Mouse (Mus musculus): ENCODE results near the gene Lmntd1.

Gene Lmntd1

DNA sequence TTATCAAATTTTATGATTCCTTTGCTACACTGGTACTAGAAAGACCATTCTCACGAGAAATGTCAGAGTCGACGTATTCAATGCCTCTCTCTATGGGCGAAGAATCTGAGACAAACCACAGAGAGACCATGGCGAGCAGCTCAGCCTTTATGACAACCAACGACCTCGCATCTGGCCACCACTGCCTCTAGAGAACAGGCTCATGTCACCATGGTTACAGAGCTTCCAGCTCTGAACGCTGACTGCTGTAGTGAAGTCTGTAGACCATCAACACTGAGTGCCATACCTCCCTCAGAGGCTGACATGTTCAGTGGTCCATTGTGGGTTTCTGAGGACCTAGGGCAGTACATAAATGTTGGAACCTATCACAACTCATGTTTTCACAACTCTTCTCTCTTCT lies 180.2 kb downstream of the Lmntd1 start:
- DNase-seq (ENCODE audit: low read depth, low spot score) = no peak

DNA sequence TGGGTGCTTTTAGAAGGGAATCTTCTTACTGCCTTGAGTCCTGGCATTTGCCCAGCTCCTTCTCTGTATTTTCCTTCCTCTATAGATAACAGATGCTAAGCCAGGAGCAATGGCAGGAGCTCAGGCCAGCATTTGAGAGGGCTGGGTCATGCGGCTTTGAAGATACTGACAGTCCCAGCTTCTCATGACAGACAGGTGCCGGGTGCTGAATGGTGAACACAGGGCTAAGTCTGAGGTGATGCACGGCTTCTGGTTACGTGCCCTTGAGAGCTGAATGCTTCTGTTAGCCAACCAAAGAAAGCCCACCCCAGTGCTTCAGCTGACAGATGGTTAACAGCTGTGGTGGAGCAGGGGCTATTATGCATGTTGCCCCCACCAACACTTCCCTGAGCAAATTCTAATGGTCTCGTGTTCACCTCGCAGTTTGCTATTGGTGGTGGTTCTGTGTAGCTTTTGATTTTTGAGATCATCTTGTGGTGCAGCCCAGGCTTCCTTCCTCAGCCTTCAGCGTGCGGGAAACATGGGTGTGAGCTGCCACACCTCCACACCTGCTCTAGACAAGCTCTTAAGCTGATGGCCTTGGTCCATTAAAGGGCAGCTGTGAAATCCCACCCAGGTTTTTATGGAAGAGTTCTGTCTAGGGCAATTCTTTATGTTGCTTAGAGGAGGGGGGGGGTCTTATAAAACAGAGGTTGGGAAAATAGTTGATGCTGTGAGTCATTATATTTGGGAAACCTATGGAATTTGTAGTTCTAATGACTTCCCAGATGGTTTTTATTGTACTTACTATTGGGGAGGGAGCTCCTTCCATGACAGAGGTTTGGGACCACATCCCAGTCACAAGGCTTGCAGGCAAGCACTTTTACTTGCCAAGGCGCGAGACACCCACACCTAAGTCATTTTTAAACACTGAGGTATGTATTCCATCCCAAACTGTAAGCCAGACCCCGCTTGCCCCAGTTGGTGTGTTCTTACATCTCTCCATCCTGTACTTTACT lies 181.1 kb downstream of the Lmntd1 start:
- DNase-seq (ENCODE audit: low read depth, low spot score) = no peak

DNA sequence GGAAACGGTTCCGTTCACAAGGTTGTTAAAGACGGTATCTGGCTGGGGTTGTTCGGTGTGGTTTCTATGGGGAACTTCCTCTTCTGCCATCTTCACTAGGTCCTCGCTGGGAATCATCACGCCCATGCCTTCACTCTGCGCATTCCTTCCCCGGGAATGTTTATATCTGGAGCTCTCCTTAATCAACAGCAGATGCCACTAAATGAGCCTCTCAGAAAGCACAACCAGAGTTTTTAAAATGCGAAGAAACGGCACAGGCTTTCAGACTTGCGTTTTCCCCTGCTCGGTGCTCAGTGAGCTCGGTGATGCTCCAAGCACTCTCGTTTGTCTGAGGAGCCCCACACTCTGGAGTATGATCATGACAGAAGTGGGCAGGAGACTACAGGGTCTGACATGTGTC lies 182.4 kb downstream of the Lmntd1 start:
- no peak for DNase-seq (ENCODE audit: low read depth, low spot score)

DNA sequence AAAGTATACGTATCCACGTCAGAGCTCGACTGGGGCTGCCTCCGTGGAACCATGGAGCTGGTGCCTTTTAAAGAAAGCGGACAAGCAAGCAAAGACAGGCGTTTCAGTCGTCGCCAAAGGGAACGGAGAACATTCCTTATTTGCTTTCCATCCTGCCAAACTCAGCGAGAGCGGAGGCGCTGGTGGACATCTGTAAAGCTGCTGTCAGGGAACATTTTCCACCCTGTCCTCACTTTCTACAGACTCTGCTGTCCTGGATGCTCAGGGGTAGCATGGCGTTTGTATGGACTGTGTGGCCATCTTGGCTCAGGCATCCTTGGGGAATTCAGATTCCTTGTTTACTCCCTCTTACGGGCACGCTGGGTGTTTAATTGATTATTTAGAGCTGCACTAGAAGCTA lies 186.7 kb downstream of the Lmntd1 start:
- DNase-seq (ENCODE audit: low read depth, low spot score) = no peak

DNA sequence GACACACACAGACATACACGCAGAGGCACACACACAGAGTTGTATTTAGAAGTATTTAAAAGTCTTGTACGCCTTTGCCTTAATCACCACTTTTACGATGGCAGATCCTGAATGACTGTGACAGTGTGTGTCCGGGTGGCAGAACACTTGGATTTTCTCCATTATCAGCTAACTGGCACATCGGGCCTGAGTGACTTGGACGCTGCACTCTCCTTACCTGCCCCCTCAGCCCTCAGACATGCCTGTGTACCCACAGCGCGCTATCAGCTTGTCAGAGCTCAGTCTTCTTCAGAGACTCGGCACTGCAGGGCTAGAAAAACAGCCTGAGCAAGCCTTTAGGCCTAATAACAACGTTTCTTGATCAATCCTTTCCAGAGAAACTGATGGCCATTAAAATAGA lies 187.6 kb downstream of the Lmntd1 start:
- no peak for DNase-seq (ENCODE audit: low read depth, low spot score)

DNA sequence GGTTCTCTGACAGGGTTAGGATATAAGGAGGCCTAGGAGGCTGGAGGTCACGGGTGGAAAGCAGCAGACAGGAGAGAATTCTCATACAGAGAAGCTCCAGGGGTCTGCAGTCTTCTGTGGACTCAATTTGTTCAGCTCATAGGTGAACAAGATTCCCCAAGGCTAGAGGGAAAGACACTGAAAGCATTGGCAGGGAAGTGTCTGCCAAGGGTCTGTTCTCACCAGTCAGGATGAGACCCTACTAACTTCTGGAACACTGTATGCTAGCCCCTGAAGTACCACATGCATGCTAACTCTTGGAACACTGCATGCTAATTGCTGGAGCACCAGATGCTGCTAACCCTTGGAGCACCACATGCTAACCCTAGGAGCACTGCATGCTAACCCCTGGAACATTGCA lies 190.0 kb downstream of the Lmntd1 start:
- DNase-seq (ENCODE audit: low read depth, low spot score) = no peak

DNA sequence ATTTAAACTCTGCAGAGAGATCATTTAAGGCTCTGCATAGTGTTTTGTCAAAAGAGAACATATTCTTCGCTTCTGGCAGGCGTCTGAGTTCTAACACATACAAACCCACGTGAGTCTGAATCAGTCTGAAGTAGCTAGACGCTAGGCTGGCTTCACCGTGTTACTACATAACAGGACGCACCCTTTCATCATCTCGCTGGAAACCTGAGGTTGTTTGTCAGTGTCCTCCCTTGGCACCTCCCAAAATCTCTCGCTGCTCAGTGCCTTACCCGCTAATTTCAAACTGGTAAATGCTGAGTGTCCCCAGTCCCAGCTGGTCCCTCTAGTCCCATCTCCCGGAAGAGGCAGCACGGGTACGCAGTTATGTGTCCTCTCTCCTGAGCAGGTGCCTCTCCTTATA lies 190.6 kb downstream of the Lmntd1 start:
- DNase-seq (ENCODE audit: low read depth, low spot score) = no peak

DNA sequence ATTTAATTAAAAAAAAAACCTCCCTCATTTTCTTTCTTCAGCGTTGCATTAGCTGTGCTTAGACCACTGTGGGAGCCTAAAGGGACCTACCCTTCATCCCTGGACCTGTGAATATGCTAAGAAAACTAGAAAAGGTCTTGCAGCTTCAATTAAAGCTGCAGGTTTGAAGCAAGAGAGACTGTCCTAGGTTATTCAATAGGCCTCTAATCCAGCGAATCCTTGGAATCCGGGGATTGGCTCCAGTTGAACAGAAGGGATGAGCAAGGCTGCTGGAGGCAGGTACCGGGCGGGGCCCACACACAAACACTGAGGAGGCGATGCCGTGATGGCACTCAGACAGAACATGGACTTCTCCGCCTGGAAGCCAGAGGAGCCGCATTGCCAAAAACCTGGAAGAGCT lies 192.5 kb downstream of the Lmntd1 start:
- DNase-seq (ENCODE audit: low read depth, low spot score) = no peak

DNA sequence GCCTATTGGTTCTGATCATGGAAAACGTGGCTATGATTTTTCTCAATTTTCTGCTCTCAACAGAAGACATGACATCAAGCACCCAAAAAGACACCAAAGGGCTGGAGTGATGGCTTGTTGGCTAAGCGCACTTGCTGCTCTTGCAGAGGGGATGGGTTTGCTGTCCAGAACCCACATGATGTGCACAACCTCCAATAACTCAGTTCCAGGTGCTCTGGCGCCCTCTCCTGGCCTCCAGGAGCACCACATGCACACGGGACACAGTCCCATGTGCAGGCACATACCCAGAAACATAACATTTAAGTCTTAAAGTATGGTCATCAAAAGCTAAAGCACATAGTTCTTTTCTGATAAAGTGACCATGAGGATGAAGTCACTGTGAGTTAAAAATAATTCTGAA lies 193.7 kb downstream of the Lmntd1 start:
- no peak for DNase-seq (ENCODE audit: low read depth, low spot score)

DNA sequence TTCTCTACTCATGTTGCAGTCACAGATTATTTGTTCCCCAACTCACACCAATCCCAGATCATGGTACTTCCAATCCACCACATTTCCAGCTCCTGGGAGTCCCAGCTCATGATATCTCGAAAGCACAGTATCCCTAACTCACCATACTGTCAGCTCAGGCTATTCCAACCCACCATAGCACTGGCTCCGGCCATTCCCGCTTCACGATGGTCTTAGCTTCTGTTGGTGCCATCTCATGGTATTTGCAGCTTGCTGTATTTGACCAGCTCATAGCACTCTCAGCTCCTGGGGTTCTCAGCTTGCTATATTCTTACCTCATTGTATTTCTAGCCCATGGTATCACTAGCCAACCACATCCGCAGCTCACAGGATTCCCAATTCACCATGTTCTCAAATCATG lies 195.3 kb downstream of the Lmntd1 start:
- DNase-seq (ENCODE audit: low read depth, low spot score) = no peak

DNA sequence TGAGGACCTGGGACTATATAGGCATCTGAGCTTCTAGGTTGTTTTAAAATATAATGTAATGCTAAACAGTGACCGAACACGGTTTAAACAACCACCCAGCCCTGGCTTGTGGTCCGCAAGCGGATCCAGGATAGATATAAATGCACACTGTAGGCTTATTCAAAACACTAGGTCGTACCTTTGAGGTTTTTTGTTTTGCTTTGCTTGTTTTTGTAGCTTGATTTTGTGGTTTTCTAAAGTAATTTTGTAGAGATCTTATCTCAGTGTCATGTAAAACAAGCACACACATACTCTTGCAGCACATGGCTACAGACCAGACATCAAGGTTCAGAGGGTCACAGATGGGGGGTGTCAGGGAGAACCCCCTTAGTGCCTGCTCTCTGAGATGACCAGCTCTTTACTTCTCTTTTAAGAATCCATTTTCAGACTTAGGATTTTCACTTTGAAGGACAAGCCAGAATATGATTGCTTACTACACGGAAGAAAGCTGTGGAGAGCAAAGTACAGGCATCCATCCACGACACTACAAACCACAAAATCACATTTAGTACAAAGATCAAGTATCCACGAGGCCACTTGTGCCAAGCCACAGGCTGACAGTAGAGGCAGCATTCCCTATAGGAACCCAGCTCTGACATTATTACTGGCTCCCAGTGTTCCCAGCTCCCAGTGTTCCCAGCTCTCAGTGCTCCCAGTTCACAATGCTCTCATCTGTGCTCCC lies 196.2 kb downstream of the Lmntd1 start:
- DNase-seq (ENCODE audit: low read depth, low spot score) = no peak

DNA sequence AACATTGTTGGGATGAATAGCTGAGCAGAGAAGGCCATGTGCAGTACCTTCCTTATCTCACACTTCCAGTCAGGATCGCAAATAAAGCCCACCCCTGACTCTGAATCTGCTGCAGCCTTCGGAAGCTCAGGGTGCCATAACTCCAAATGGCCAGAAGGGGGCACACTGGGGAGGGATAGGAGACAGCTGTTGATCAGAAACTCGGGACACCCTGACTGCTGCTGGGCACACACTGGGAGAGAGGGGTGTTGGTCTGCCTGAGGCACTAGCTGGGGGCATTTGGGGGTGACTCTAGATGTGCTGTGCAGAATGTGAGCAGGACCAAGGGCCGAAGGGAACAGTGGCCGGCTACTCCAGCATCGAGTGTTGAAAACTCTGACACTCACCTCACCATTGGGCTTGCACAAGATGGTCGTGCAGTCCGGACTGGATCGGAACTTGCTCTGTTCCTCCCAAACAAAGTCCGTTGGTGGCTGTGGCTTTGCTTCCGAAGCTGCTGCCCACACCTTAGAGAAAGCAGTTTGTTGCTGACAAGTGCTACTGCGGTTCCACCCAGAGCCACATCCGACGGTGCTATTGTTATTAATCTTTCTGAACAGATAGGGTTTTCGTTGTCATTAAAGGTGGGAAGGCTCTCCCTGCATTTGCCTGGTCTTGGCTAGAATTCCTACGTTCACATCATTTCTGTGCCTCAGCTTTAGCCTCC lies 197.0 kb downstream of the Lmntd1 start:
- peak; percentile 81 for DNase-seq (ENCODE audit: low read depth, low spot score)

DNA sequence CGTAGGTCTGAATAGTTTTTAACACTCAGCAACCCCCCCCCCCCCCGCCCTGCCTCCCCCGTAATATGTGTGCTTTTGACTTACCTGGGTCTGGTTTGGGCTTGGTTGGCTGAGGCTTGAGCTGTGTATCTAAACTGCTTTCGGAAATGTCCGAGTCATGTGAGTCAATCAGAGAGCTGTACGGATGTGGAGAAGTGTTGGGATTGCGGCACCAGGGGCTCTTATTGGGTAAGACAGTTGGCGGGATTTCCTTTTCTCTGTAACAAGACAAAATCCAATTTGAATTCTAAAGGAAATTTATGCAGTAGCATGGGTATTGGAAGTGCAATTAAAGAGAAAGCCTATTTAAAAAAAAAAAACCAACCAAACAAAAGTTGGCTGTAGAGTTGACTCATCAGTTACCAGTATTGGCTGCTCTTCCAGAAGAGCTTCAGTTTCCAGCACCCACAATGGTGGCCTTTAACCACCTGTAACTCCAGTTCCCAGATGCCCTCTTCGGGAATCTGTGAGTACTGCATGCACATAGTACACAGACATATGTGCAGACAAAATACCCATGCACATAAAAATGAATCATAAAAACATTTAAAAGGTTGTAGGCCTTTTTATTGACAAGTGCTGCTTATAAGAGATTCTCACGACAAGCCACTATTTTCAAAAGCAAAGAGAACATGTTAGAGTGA lies 209.6 kb downstream of the Lmntd1 start:
- DNase-seq (ENCODE audit: low read depth, low spot score) = peak; percentile 66

DNA sequence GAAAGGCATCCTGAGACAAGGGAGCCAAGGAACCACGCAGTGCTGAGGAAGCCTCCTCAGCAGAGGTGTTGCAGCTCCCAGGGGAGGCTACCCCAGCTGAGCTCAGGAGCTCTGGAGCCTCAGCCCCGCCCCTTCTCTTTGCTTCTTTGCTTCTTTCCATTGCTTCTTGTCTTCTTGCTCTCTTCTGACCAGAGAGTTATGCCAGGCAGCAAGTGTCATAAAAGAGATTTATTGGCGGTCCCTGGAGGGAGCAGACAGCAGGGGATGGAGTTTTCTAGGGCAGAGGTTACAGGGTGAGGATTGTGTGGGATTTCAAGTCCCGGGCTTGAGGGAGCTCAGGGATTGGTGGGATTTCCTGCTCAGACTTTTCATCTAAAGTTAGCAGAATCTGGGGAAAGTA lies 213.0 kb downstream of the Lmntd1 start:
- no peak for DNase-seq (ENCODE audit: low read depth, low spot score)

DNA sequence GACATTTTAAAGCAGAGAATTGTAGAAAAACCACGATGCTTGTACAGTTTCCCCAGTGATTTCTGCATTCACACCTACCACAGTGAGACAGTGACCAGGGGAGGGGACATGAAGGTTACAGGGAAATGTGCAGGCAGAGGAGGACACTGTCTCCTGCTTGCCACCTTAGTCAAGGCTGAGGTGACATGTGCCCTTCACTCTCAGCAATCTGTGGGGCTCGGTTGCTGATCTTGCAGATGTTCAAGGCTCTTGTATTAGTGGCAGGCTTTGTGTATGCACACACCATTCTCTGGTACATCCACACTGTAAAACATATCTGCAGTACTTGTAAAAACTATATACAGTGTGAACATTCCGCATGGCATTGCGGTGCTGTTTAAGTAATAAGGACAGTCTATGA lies 216.2 kb downstream of the Lmntd1 start:
- no peak for DNase-seq (ENCODE audit: low read depth, low spot score)

DNA sequence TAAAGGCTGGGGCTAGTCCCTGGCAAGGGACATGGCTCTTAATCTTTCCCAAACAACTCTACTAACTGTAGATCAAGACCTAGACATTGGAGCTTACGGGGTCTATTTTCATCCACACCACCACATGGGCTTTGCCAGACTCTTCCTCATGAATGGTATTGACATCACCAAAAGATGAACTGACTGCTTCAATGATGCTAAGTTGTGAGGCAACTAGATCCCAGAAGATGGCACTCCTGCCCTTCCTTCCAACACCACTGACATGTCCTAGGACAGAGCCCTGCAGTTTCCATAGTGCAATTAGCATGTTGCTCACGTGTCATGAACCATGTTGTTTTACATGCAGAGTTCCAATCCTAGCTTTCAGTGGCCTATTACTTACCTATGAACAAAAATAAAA lies 217.6 kb downstream of the Lmntd1 start:
- no peak for DNase-seq (ENCODE audit: low read depth, low spot score)

DNA sequence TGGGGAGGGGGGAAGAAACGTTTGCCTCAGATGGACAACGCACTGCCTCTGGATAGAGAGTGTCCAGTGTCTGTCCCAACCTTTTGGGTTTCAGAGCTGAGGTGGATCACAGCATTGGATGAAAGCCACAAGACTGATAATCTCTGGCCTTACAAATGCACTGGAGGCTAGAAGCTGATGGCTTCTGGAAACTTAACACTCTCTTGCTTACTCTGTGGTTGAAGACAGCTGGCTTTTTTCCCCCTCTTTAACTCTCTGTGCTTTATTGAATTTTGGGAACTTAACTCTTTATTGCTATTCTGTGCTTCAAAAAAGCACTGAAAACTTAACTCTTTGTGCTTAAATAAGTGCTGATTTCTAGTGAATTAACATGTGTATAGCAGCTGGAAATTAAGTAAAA lies 223.7 kb downstream of the Lmntd1 start:
- no peak for DNase-seq (ENCODE audit: low read depth, low spot score)

DNA sequence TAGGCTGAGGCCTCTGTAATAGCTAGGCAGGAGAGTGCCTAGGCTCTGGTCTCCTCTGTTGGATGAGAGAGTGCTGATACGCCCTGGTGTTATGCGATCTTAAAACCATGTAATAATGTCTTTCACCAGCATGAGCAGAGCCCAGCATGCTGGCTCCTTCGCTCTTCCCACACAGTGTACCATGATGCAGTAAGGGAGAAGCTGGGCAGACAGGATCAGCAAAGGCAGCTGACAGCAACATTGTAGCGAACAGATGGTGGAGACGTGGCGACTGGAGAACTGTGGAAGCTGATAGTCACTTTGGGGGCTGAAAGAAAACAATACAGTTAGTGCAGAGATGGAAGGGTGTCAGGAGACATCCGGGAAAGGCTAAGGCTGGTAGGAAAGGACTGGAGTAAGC lies 224.2 kb downstream of the Lmntd1 start:
- no peak for DNase-seq (ENCODE audit: low read depth, low spot score)

DNA sequence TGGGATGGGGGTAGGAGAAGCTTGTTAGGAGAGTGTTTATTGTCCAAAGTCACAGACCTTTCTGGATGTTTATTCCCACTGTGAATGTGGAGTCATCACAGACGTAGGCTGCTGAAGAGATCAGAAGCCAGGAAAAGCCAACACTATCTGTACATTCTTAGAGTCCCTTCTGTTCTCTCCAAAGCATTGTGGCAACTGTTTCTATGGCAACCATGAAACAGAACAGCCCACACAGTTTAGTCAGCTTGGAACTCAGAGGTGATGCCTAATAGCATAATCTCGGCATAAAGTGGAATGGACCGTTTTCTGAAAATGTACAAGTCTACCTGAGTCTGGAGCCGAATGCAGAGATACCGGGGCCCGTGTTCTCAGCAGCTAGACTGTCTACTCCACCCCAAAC lies 226.7 kb downstream of the Lmntd1 start:
- no peak for DNase-seq (ENCODE audit: low read depth, low spot score)

DNA sequence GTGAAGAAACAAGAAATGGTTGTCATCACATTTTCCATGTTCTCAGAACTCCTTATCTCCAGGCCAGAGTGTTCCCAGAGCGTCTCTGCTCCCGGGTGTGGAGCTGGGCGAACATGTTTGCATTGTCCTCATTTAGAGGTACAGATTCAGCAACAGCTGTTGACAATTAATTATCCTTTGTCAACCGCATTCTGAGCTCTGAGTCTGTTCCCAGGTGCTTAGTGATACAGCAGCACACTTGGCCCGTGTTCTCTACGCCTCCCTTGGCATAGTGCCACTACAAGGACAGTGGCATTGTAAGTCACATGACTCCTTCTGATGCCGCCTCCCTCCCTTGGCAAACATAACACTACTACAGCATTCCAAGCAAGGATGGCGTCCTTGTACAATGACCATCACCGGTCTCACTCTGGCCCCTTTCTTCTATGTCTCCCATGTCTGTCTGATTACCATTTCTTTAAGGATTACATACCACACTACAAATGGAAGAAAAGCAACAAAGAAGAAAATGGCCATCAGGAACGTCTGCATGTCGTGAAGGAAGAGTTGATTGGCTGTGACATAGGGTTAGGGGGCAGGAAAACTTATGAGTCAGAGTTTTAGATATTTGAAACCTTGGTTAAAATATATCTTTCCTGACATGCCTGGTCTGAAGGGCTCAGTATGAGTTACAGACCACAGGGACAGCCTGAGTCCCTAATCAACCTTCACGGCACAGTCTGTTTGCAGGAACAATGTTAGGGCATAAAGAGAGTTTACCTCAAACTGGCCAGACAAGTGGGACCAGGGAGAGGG lies 231.3 kb downstream of the Lmntd1 start:
- DNase-seq (ENCODE audit: low read depth, low spot score) = no peak

DNA sequence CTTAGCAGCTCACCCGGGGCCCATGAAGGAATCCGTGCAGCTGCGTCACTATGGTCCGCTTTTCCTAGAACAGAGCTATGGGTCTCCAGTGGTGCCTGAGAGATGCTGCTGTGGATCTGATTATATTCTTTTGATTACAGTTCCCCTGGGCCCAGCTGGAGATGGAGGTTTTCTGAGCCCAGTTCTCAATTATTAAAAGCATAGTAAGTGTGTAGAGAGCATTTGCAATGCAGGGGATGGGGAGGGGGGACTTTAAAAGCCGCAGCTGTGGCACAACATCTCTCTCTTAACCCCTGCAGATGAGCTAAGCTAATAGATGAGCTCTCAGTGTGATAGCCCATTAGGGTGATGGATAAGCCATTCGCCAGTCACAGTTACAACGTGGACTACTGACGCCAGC lies 233.2 kb downstream of the Lmntd1 start:
- no peak for DNase-seq (ENCODE audit: low read depth, low spot score)
